Mouse (Mus musculus) layer of hippocampus, postnatal 36 days (tissue): ENCODE results near the gene Specc1l. TPM values are rescaled to one million over a fixed set of nuclear protein-coding genes. Genes with fewer than 3 reads are reported as not detected.
A peak's percentile ranks its signal among the peaks of the same experiment; 100 is the strongest.
"Not testable (repeated sequence)": the region's sequence is repeated elsewhere in the genome, so short reads cannot be mapped to it uniquely, and the experiment has no call there.

Source experiments
- DNase-seq, 2 experiments: peaks; one replicate each; pipeline ENCODE4 v3.0.0; 2022
- total RNA-seq, 2 experiments: library from RNA; stranded (reverse); gene quantifications; 2 replicates each; pipeline ENCODE4 v1.2.3; 2021

Specc1l gene
- total RNA-seq, 2 experiments from 2014 or later, result 40.9 to 48.0 TPM

DNA sequence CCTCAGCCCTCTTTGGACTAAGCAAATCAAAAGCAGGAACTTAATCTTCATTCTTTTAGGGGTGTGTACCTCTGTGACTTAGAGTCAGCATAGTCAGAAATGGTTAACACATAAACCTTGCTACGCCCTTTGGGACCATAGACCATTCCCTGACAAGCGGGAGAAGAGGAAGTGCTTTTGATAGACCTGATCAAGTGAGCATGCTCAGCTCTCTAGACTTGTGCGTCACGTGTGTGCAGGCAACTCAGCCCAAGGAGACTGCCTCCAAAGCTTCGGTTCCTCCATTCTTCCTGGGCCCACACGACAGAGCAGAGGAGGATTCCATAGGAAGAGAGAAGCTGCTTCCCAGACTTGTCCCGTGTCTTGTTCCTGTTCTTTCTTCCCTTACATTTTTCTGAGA, 76.7 kb downstream of the Specc1l start:
- no peak for DNase-seq

DNA sequence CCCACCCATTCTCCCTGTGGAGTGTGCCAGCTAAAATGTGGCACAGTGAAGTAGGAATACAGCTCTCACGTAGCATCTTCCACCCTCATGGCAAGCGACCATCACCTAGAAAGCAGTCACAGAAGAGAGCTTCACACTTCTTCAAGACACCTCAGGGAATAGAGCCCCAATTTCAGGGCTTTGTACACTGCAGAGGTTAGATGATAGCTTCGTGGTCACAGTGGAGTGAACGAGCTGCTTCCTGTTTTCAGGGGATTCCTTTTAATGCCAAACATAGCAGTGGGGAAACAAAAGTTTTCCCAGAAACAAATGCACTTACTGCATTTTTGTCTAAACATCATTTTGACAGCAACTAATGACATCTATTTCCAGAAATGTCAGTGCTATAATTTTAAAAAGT, 77.5 kb downstream of the Specc1l start:
- DNase-seq, result no peak

DNA sequence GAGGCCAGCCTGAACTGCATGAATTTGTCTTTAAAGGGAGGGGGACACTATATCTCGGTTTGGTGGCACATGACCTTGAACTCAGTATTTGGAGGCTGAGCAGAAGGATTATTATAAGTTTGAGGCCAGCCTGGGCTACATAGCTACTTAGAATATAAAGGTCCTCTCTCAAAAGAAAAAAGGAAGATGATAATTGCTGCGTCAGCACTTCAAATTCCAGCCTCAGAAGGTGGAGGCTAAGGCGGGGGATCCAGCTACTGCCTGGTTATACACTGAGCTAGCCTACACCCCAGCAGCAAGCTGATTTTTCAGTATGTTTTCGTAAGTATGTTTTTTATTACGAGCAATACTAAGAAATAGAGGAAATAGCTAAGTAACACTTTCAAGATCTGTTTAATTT, 78.8 kb downstream of the Specc1l start:
- DNase-seq, result no peak

DNA sequence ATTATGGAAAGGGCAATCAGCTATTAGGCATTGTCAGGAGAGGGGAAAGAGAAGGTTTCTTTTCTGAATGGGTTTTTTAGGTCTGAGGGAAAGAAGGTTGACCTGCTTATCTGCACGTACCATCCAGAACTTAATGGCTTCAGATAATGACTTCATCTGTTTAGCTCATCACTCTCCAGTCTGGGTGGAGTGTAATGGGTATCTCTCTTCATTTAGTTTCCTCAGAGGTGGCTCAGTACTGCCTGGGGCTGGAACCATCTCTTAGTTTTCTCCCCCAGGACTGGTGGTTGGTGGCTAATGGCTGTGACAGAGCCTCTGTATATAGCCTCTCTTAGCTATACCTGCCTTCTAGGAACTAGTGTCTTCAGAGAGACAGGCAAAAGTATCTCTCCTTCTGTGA, 79.5 kb downstream of the Specc1l start:
- no peak for DNase-seq

DNA sequence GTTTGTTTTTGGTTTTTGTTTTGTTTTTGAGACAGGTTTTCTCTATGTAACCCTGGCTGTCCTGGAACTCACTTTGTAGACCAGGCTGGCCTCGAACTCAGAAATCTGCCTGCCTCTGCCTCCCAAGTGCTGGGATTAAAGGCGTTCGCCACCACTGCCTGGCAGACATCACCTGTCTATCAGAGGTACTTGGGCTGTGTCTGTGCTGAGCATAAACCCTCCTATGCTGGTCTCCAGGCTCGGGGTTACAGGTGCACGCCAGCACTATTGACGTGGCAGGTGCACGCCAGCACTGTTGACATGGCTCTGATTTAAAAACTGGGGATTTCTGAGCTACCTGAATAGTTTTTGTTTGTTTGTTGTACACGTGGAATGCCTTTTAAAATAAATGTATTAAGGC, 80.3 kb downstream of the Specc1l start:
- DNase-seq, result not testable (repeated sequence)

DNA sequence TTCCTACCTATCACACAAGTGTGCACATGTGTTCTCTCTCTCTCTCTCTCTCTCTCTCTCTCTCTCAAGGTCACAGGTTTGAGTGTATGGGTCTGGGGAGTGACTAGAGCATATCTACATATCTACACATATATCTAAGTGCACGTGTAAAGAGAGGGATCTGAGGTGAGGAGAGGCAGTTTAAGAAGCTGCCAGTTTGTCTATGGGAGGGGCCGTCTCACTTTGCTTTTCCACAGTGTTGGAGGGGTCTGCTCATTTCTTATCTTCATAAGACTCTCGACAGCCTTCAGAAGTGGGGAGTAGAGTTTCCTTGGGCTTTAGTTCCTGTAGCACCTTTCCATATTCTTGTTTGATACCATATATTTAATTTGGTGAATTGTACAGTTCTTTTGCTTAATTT, 81.4 kb downstream of the Specc1l start:
- no peak for DNase-seq

DNA sequence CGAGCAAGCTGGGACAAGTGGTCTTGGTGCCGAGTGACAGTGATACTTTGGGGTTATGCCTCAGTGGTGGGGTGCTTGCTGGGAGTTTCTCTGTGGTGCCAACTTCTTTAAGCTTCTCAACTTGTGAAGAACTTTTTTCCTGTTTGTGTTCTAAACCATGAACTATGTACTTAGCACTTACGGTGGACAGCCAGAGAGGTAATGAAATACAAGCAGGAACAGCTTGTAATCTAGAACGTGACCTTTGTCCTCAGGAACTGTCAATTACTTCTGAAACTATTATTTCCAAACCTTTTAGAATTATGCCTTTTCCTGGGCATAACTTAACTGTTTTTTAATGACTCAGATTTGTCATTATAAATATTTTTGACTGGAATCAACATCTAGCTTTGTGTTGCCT, 82.5 kb downstream of the Specc1l start:
- DNase-seq, result no peak

DNA sequence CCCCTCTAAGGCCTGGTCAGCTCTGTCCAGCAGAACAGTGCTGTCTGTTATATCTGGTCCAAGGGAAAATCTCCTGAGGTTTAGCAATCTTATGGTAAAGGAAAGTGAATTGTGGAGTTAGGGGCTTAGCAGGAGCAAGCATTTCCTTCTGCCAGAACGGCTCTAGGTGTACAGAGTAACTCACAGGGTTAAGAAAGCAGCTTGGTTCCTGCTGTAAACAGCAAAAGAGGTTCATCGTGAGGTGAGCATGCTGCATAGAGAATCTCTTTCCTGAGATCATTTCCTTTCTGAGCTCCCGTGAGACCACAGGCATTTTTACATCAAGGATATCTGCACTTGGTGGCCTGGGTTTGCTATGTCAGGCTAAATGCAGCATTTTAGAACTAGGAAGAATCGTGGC, 83.1 kb downstream of the Specc1l start:
- DNase-seq, result no peak

DNA sequence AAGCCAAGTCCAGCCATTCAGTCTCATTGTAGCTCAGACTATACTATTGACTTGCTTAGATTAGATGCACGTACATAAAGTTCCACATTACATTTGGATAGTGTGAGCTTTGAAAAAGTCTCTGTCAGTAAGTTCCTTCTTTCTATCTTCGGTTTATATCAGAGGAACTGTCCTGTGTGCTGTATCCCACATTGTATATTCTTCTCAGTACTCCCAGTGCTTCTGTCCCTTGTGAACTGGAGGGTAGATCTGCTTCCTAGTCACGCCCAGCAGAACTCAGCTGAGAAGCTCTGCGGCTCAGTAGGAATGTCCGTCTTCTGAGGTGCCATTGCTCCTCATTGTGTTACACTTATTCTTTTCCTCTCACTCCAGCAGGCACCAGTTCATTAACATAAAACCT, 86.7 kb downstream of the Specc1l start:
- no peak for DNase-seq

DNA sequence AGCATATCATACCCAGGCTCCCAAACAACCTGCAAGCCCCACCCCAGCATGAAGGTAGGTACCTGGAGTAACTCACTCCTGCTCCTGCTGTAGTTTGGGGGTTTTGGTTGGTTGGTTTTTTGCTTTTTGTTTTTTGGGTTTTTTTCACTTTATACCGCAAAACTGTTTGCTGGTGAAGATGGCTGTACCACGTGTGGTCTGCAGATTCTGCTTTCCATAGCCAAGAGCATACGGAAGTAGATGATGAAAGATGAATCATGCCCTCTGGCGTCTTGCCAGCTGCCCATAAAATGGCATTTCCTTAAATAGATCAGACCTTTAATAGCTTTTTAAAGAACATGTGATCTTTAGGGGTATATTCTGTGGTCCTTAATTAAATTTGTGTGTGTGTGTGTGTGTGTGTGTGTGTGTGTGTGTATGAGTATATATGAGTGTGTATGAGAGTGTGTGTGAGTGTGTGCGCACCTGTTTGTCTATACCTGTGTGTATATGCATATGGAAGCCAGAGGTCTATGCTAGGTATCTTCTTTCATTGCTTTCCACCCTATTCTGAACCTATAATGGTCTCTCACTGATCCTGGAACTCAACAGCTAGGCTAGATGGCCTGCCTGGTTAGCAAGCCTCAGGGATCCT, 88.0 kb downstream of the Specc1l start:
- no peak for DNase-seq

DNA sequence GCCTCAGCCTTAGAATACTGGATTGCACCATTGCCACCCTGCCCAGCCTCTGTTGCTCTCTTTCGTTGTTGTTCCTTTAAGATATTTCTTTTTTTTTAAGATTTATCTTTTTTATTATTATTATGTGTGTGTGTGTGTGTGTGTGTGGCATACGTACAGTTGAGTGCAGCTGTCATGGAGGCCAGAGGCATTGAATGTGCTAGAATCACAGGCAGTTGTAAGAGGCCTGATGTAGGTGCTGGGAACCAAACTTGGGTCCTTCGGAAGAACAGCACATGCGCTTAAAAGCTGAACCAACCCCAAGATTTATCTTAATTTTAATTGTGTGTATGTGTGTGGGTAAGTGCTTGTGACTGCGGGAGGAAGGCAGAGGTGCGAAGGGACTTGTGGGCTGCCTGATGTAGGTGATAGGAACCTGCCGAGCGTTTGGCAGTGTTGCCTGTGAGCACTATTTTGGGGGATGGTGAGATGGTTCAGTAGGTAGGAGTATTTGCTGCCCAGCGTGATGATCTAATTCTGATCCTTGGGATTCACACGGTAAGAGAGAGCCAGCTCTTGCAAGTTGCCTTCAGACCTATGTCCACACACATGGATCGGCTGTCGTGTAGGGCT, 89.4 kb downstream of the Specc1l start:
- no peak for DNase-seq

DNA sequence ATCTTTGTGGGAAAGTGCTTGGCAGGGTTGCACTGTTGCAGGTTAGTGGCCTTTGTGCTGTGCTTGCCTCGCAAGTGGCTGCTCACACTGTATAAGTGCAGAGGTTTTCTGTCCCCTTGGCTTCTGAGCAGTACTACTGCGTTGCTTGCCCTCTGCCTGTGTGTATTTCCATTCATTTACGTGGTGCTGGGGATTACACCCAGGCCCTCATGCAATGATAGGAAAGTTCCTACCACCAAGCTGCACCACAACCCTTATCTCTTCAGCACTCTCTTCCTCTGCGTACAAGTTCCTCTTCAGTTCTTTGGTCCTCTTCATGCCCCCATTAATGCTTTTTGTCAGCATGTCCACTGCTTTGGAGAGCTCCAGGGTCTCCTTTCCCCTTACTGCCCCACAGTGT, 90.1 kb downstream of the Specc1l start:
- DNase-seq, result no peak

DNA sequence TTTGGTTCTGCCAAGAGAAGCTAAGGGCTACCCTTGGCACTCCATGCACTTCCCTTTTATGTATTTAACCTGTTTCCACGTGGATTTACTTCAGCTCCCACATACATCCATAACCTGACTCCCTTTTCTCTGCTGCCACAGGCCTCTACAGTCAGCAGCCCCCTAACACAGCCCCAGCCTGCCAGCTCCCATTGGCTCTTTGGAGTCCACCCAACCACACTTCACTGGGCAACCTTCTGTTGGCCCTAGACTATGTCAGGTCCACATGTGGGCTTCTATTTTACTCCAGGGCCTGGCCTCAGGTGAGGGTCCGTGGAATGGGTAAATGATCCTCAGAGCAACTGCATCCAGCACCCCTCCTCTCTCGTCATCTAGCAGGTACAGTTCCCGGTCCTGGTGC, 90.7 kb downstream of the Specc1l start:
- no peak for DNase-seq

DNA sequence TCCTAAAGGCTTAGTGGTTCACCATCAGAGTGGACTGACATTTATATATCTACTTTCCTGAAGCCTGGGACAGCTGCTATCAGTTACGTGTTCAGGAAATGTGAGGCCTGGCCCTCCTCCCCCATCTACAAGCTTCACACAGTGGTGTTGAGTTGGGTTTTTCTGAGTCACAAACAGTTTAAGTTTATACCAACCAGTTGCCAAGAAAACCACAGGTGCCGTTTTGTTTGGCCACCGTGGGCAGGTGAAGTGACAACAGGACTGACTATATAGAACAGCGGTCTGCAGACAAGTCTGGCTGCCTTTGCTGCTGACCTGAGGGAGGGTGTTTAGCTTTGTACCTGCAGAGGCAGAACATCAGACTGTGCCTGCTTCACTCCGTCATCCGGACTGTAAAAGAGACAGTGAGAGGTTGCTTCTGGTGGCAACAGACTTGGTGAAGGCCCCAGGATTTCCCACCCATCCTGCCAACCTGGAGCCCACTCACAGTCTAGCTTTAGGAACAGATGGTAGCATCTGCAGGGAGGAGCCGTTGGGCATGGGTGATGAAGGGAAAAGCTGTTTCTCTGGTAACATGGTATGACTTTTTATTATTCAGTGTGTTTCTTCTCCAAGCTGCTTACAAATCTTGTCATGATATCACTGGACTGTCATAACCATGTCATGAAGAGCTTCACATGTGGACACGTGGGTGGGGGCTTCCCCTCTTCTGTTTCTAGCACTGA, 91.6 kb downstream of the Specc1l start:
- DNase-seq, result peak; percentile 67 to 81

DNA sequence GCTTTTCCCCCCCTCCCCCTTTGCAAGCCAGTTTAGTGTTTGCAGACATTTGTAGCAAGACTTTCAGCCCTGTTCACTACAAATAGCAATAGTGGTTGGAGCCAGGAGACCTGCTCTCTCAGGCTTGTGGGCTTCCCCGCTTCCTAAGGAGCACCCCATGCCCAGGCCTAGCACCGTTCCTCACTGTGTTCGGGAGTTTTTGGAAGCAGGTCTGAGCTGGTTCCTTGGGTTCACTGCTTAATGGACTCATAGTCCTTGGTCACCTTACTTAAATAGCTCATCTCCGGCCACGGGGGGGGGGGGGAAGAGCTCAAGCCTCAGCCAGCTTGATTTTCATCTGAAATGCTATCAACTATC, 92.2 kb downstream of the Specc1l start:
- no peak for DNase-seq

DNA sequence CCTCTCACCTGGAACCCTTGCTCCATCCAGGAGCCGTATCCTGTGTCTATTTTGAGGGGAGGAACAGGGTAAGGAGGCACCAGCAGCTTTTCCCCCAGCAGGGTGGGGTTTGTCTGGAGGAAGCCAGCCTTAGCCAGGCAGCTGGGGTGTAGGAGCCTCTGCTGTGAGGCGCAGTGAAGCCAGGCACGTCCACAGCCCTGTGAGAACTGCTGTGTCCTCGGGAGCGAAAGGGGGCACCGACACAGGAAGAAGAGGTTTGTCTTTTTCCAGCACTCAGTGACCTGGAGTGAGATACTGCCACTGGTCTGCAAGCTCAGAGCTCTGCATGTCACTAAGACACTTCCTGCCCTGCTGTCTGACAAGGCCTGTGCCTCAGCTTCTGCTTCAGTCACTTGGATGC, 92.5 kb downstream of the Specc1l start:
- DNase-seq, result no peak

DNA sequence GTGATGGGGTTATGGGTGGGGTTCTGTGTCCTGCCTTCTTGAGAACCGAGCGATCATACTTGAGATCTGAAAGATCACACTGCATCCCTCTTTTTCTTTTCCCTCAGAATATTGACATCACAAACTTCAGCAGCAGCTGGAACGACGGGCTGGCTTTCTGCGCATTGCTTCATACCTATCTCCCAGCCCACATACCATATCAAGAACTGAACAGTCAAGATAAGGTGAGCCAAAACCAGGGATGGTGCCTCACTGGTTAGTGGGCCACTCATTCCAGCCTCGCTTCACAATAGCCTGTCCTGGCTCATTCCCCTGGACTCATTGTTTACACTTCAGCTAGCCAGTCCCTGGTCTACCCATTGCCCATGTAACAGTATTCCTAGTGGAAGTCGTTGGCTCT, 95.3 kb downstream of the Specc1l start:
- DNase-seq, result no peak

DNA sequence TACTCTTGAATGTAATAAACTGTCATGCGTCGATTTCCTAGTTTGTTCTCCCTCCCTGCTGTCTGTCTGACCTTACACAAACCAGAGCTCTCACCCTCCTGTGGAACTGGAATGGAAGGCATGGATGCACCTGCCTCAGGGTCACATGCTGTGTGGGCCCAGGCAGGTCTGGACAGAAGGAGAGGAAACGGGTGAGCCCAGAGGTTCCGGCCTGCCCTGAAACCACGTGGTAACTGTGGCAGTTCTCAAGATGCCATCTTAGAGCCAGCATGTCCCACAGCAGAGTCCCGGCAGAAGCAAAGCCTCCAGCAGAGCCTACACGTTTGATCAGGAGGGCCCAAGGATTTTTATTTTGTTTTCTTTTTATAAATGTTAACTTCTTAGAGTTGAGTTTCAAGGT, 100.5 kb downstream of the Specc1l start:
- no peak for DNase-seq

DNA sequence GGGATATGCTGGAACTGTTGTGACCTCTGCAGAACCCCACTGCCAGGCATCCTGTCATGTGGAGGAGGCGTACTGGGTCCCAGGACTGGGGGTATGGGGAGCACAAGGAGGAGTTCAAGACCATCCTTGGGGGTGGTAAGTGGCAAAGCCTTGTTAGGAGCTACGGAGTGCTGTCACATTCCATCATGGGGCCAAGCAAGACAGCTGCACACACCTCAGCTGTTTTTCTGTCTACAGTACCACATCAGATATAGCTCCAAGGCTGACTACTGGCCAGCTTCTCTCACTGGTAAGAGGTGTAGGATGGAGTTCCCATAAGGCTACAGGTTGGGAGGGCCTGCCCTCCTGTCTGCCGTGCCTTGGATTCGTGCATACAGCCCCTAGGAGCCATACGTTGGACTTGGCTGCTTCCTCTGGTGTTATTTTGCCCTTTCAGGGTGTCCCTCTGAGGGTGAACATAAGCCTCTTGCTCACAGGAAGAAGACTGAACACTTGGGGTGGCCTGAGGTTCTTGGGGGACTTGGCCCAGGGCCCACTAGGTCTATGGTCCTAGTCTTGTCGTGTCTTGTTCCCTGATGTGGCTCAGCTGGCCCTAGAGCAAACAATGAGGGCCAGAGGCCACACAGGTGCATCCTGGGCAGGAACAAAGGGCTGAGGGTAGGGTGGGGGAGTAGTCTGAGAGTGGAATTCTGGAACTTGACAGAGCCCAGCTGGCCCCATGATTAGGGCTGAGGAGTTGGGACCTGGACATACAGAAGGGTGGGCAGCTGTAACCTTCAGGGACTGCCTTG, 102.5 kb downstream of the Specc1l start:
- DNase-seq, result no peak

DNA sequence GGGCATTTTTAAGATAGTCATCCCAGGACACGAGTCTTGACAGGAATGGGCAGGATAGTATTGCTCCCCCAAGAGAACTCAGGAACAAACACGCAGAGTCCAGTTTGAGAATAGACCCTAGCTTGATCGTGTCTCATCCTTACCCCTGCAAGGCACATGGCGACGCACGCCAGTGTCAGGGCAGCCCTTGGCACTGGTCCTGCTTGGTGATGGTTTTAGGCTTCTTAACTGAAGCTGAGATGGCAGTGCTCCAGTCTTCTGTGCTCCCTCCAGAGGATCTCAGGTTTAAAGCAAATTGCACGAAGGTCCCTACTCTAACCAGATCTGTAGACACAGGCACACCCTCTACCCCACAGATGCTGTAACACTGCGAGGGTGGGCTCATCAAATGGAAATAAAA, 103.9 kb downstream of the Specc1l start:
- no peak for DNase-seq

DNA sequence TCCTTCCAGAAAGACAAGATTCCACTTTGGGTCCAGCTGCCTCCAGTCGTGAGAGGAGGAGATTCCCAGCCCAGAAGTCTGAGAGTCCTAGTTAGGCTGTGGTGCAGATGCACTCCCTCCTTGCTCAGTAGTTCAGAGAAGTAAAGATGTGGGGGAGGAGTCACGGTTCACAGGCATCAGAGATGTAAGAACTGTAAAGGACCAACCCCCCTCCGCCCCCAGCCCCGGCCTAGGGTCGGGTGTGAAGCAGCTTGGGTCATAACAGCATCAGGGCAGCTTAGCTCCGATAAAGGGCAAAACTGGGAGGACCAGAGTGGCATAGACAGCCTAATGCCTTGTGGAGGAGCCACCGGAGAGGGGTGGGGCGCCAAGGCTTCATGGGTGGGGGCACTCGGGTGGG, 104.6 kb downstream of the Specc1l start:
- DNase-seq, result no peak

DNA sequence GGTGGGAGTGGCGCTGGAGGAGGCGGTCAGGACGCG, 104.8 kb downstream of the Specc1l start, which contains the start of gene Adora2a:
Gene Adora2a, plus strand, starts transcription at position 6 of the 36 bp plus-strand sequence.
- DNase-seq, result no peak

DNA sequence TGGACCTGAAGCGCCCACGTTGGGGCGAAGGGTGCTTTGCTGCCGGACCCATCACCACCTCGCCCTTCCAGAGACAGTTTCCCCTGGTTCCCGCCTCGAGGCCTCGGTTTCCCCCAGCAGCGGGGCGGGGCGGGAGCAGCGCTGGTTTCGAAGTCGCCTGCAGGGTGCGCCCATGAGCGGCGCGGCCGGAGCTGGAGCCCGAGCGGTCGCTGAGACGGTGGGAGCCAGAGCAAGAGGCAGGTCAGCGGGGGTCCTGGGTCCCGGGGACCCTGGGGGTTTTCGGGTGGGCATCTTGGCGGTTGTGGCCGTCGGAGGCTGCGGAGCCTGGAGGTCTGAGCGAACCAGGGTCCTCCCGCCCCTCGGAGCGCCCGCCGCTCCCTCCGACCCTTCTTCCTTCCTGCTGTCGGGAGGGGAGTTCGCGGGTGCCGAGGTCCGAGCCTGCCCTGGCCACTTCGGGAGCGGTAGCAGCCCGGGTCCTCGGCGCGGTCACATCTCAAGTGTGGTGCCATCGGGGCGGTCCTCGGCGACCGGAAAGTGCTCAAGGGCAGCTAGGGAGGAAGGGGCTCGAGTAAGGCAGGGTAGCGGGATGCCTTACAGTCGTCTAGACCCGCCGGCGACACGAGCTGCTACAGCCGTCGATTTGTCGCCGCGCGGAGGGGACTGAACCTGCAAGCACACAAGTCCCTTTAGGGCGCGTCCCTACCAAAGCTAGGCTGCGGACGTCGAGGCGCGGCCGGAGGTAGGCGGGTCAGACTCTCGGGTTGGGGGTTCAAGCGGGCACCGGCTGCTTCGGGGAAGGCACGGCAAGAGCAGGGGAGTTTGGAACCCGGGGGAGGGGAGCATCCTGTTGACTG, 105.3 kb downstream of the Specc1l start:
- DNase-seq, result peak; percentile 38 to 56
